Mouse (Mus musculus): ENCODE results near the gene Nucb2. TPM values are rescaled to one million over a fixed set of nuclear protein-coding genes. Genes with fewer than 3 reads are reported as not detected.

Nucb2 gene
- polyA plus RNA-seq, 1 experiment from 2014 or later: 14.4 TPM

GRCm38 (mm10) chr7:116493267-116494003, 10.7 kb upstream of the Nucb2 start:
- H3K4me2 ChIP-seq: no peak overlapping the region
- ATAC-seq: no peak
- no peak overlapping the region for H3K4me3 ChIP-seq
- H3K9ac ChIP-seq: no peak overlapping the region
- no peaks in the 10 kb centered on the region for H3K27me3 ChIP-seq
- no peaks in the 10 kb centered on the region for H3K4me1 ChIP-seq
- H3K36me3 ChIP-seq (ENCODE audit: poor library complexity, severe bottlenecking): no peaks in the 10 kb centered on the region
- no peak overlapping the region for H3K27ac ChIP-seq
- H3K9me3 ChIP-seq (replicated peaks): no peaks in the 10 kb centered on the region; the same call in 1 of the 2 replicates
- 91% methylated on average over 7 of the region's 7 CpGs for WGBS

GRCm38 (mm10) chr7:116494618-116495017, 9.6 kb upstream of the Nucb2 start:
- H3K4me3 ChIP-seq: no peak overlapping the region
- H3K4me2 ChIP-seq: no peak overlapping the region
- H3K27ac ChIP-seq: no peak overlapping the region
- H3K27me3 ChIP-seq: no peaks in the 10 kb centered on the region
- no peak for ATAC-seq
- H3K9me3 ChIP-seq (replicated peaks): no peaks in the 10 kb centered on the region; the same call in 1 of the 2 replicates
- 92% methylated on average over 5 of the region's 5 CpGs for WGBS
- H3K9ac ChIP-seq: no peak overlapping the region
- no peaks in the 10 kb centered on the region for H3K36me3 ChIP-seq (ENCODE audit: poor library complexity, severe bottlenecking)
- H3K4me1 ChIP-seq: no peaks in the 10 kb centered on the region

GRCm38 (mm10) chr7:116496760-116497159, 7.4 kb upstream of the Nucb2 start:
- WGBS: 97% methylated on average over 4 of the region's 4 CpGs
- Histone ChIP-seq H3K9ac (no peak overlapping the region), H3K27me3 (no peaks in the 10 kb centered on the region), H3K4me1 (no peaks in the 10 kb centered on the region), H3K4me3 (no peak overlapping the region), H3K9me3 (replicated peaks) (no peaks in the 10 kb centered on the region; the same call in 1 of the 2 replicates), H3K4me2 (no peak overlapping the region), H3K36me3 (ENCODE audit: poor library complexity, severe bottlenecking) (no peaks in the 10 kb centered on the region), H3K27ac (no peak overlapping the region)
- ATAC-seq: no peak

- Histone ChIP-seq H3K9me3 (replicated peaks) (no peaks in the 10 kb centered on the region), H3K36me3 (ENCODE audit: poor library complexity, severe bottlenecking) (no peaks in the 10 kb centered on the region), H3K27me3 (no peaks in the 10 kb centered on the region), H3K27ac (peak overlapping the region; percentile 78; the same call in 1 of the 2 replicates), H3K4me1 (peaks cover 7% of the 10 kb centered on the region), H3K4me3 (peak overlapping the region; percentile 77), H3K9ac (peak overlapping the region; percentile 87), H3K4me2 (peak overlapping the region; percentile 74)
- 4% methylated on average over 6 of the region's 6 CpGs for WGBS
- ATAC-seq: no peak
Measured at GRCm38 (mm10) chr7:116504818-116505170, 625 bp downstream of the Nucb2 start.

- WGBS: 87% methylated on average over 5 of the region's 5 CpGs
- H3K4me2 ChIP-seq: no peak overlapping the region
- no peaks in the 10 kb centered on the region for H3K4me1 ChIP-seq
- H3K4me3 ChIP-seq: no peak overlapping the region
- H3K9me3 ChIP-seq (replicated peaks): no peaks in the 10 kb centered on the region
- no peaks in the 10 kb centered on the region for H3K27me3 ChIP-seq
- H3K9ac ChIP-seq: no peak overlapping the region
- H3K36me3 ChIP-seq (ENCODE audit: poor library complexity, severe bottlenecking): peaks cover 7% of the 10 kb centered on the region; the same call in 1 of the 2 replicates
- no peak overlapping the region for H3K27ac ChIP-seq
- no peak for ATAC-seq
Measured at GRCm38 (mm10) chr7:116514030-116514429, 9.9 kb downstream of the Nucb2 start.

GRCm38 (mm10) chr7:116514546-116514945, 10.4 kb downstream of the Nucb2 start:
- H3K27ac ChIP-seq: no peak overlapping the region
- WGBS: 87% methylated on average over 9 of the region's 9 CpGs
- peaks cover 7% of the 10 kb centered on the region; the same call in 1 of the 2 replicates for H3K36me3 ChIP-seq (ENCODE audit: poor library complexity, severe bottlenecking)
- H3K4me3 ChIP-seq: no peak overlapping the region
- no peaks in the 10 kb centered on the region for H3K27me3 ChIP-seq
- no peaks in the 10 kb centered on the region for H3K9me3 ChIP-seq (replicated peaks)
- ATAC-seq: no peak
- no peak overlapping the region for H3K9ac ChIP-seq
- no peaks in the 10 kb centered on the region for H3K4me1 ChIP-seq
- no peak overlapping the region for H3K4me2 ChIP-seq

- Histone ChIP-seq H3K36me3 (ENCODE audit: poor library complexity, severe bottlenecking) (peaks cover 6% of the 10 kb centered on the region; the same call in 1 of the 2 replicates), H3K4me3 (no peak overlapping the region), H3K27me3 (no peaks in the 10 kb centered on the region), H3K9me3 (replicated peaks) (no peaks in the 10 kb centered on the region), H3K4me2 (no peak overlapping the region), H3K9ac (no peak overlapping the region), H3K4me1 (no peaks in the 10 kb centered on the region), H3K27ac (no peak overlapping the region)
- 94% methylated on average over 7 of the region's 7 CpGs for WGBS
- no peak for ATAC-seq
Measured at GRCm38 (mm10) chr7:116515059-116515458, 10.9 kb downstream of the Nucb2 start.

GRCm38 (mm10) chr7:116515514-116516135, 11.5 kb downstream of the Nucb2 start:
- ATAC-seq: no peak
- no peaks in the 10 kb centered on the region for H3K9me3 ChIP-seq (replicated peaks)
- no peak overlapping the region for H3K9ac ChIP-seq
- 85% methylated on average over 13 of the region's 13 CpGs for WGBS
- 0 out of 2 replicates have a peak, but pooled peaks cover under 1% of the 10 kb centered on the region for H3K36me3 ChIP-seq (ENCODE audit: poor library complexity, severe bottlenecking)
- no peaks in the 10 kb centered on the region for H3K4me1 ChIP-seq
- no peak overlapping the region for H3K27ac ChIP-seq
- no peaks in the 10 kb centered on the region for H3K27me3 ChIP-seq
- no peak overlapping the region for H3K4me2 ChIP-seq
- no peak overlapping the region for H3K4me3 ChIP-seq

GRCm38 (mm10) chr7:116517240-116517639, 13.1 kb downstream of the Nucb2 start:
- 58% methylated on average over 5 of the region's 5 CpGs for WGBS

GRCm38 (mm10) chr7:116518155-116518554, 14.0 kb downstream of the Nucb2 start:
- no peaks in the 10 kb centered on the region for H3K27me3 ChIP-seq
- ATAC-seq: no peak
- no peak overlapping the region for H3K9ac ChIP-seq
- H3K36me3 ChIP-seq (ENCODE audit: poor library complexity, severe bottlenecking): peaks cover 11% of the 10 kb centered on the region
- no peak overlapping the region for H3K27ac ChIP-seq
- 86% methylated on average over 5 of the region's 5 CpGs for WGBS
- no peak overlapping the region for H3K4me2 ChIP-seq
- no peak overlapping the region for H3K4me3 ChIP-seq
- no peaks in the 10 kb centered on the region for H3K4me1 ChIP-seq
- H3K9me3 ChIP-seq (replicated peaks): no peaks in the 10 kb centered on the region; the same call in 1 of the 2 replicates

More at GRCm38 (mm10) chr7:116517240-116517639, 13.1 kb downstream of the Nucb2 start:
- Histone ChIP-seq H3K4me2 (no peak overlapping the region), H3K36me3 (ENCODE audit: poor library complexity, severe bottlenecking) (0 out of 2 replicates have a peak, but pooled peaks cover 5% of the 10 kb centered on the region), H3K27ac (0 out of 2 replicates have a peak overlapping the region, but pooled peaks have one; percentile 19), H3K9ac (no peak overlapping the region), H3K27me3 (no peaks in the 10 kb centered on the region), H3K4me1 (no peaks in the 10 kb centered on the region), H3K4me3 (no peak overlapping the region), H3K9me3 (replicated peaks) (no peaks in the 10 kb centered on the region; the same call in 1 of the 2 replicates)
- ATAC-seq: no peak

GRCm38 (mm10) chr7:116519805-116520204, 15.6 kb downstream of the Nucb2 start:
- no peaks in the 10 kb centered on the region; the same call in 1 of the 2 replicates for H3K9me3 ChIP-seq (replicated peaks)
- no peak overlapping the region for H3K4me2 ChIP-seq
- H3K27ac ChIP-seq: no peak overlapping the region
- no peaks in the 10 kb centered on the region for H3K27me3 ChIP-seq
- whole genome bisulfite sequencing: 68% methylated on average over 3 of the region's 3 CpGs
- no peak overlapping the region for H3K4me3 ChIP-seq
- no peak for ATAC-seq
- H3K36me3 ChIP-seq (ENCODE audit: poor library complexity, severe bottlenecking): peaks cover 23% of the 10 kb centered on the region
- no peak overlapping the region for H3K9ac ChIP-seq
- no peaks in the 10 kb centered on the region for H3K4me1 ChIP-seq

- H3K9me3 ChIP-seq (replicated peaks): no peaks in the 10 kb centered on the region; the same call in 1 of the 2 replicates
- H3K9ac ChIP-seq: no peak overlapping the region
- H3K4me3 ChIP-seq: no peak overlapping the region
- H3K36me3 ChIP-seq (ENCODE audit: poor library complexity, severe bottlenecking): peaks cover 47% of the 10 kb centered on the region
- no peak for ATAC-seq
- no peaks in the 10 kb centered on the region for H3K4me1 ChIP-seq
- no peaks in the 10 kb centered on the region for H3K27me3 ChIP-seq
- 93% methylated on average over 2 of the region's 2 CpGs for WGBS
- H3K4me2 ChIP-seq: no peak overlapping the region
- no peak overlapping the region for H3K27ac ChIP-seq
Measured at GRCm38 (mm10) chr7:116524577-116524976, 20.4 kb downstream of the Nucb2 start.

Data from forebrain, embryonic 13.5 days (tissue).